ENCODE assay signal across 8 mouse cellular contexts in the genomic region with DNA sequence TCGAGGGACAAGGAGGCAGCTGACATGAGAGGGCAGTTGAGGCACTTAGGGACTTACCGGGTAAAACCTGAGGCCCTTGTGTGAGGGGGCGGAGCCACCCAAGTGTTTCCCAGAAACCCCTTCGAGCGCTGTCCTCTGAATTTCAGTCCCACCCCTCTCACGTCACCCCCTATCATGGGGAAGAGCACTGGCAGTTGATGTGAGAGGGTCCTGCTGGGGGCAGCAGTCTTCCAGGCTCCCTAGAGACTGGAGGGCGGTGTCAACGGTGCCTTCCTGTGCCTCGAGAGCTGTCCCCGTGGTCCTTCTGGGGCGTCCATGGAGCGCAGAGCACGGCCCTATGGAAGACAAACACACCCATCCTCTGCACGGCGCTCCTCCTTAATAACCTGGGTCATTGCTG. TPM values are rescaled to one million over a fixed set of nuclear protein-coding genes. Genes with fewer than 3 reads are reported as not detected.
DNase-seq lines count a peak whose midpoint lies in the region; ATAC-seq and TF ChIP-seq lines count a peak whose summit lies in the region.

No protein-coding gene starts in this region.

- ATAC-seq in liver, embryonic 15.5 days (ENCODE audit: insufficient read depth), result no peak

- under 1% methylated on average over 15 of the region's 15 CpGs for WGBS in hindbrain, embryonic 10.5 days
- under 1% methylated on average over 15 of the region's 15 CpGs for WGBS in liver, embryonic 15.5 days (ENCODE audit: insufficient replicate concordance)
- WGBS in olfactory bulb, adult 2 months, result 7% methylated on average over 15 of the region's 15 CpGs

- TF ChIP-seq CTCF in layer of hippocampus, adult 2 months (conservative IDR thresholded peaks at IDR 0.05), result no peak
- TF ChIP-seq CTCF in olfactory bulb, adult 2 months (IDR thresholded peaks at IDR 0.05; ENCODE audit: insufficient read depth, low read depth, low read length), result no peak

- peaks cover 81% of the 10 kb centered on the region for H3K4me1 ChIP-seq in hindbrain, embryonic 10.5 days (replicated peaks)
- peaks cover 43% of the 10 kb centered on the region for H3K4me1 ChIP-seq in liver, embryonic 15.5 days (replicated peaks)
- peaks cover 56% of the 10 kb centered on the region for H3K4me1 ChIP-seq in olfactory bulb, adult 2 months (ENCODE audit: control insufficient read depth, insufficient read depth, low read length)

- no peak overlapping the region for H3K9ac ChIP-seq in liver, embryonic 15.5 days

- H3K9me3 ChIP-seq in hindbrain, embryonic 10.5 days, result no peaks in the 10 kb centered on the region
- H3K9me3 ChIP-seq in liver, embryonic 15.5 days (replicated peaks), result no peaks in the 10 kb centered on the region

- H3K27ac ChIP-seq in layer of hippocampus, adult 2 months, result peak overlapping the region; percentile 15; the same call in 1 of the 2 replicates
- peak overlapping the region; percentile 94 for H3K27ac ChIP-seq in hindbrain, embryonic 10.5 days
- H3K27ac ChIP-seq in liver, embryonic 15.5 days (replicated peaks), result no peak overlapping the region
- H3K27ac ChIP-seq in olfactory bulb, adult 2 months (ENCODE audit: insufficient read depth, low read depth, low read length), result no peak overlapping the region

- peak overlapping the region; percentile 32; the same call in 1 of the 2 replicates for H3K4me3 ChIP-seq in layer of hippocampus, adult 2 months
- peak overlapping the region; percentile 51 for H3K4me3 ChIP-seq in hindbrain, embryonic 10.5 days
- peak overlapping the region; percentile 33 for H3K4me3 ChIP-seq in liver, embryonic 15.5 days (replicated peaks)
- peak overlapping the region; percentile 26 for H3K4me3 ChIP-seq in olfactory bulb, adult 2 months (ENCODE audit: insufficient read depth, low read depth, low read length)

- peaks cover 46% of the 10 kb centered on the region for H3K27me3 ChIP-seq in hindbrain, embryonic 10.5 days (ENCODE audit: insufficient read depth, poor library complexity, severe bottlenecking)
- peaks cover 80% of the 10 kb centered on the region for H3K27me3 ChIP-seq in liver, embryonic 15.5 days

- no peak for TF ChIP-seq POLR2A in olfactory bulb, adult 2 months (IDR thresholded peaks at IDR 0.05; ENCODE audit: insufficient read depth, low read depth, low read length)

- peak overlapping the region; percentile 62 for H3K4me2 ChIP-seq in liver, embryonic 15.5 days

- H3K36me3 ChIP-seq in hindbrain, embryonic 10.5 days, result no peaks in the 10 kb centered on the region
- H3K36me3 ChIP-seq in liver, embryonic 15.5 days (replicated peaks), result no peaks in the 10 kb centered on the region

- DNase-seq in layer of hippocampus, adult 2 months (ENCODE audit: low spot score in 2 of 2), result no peak
- no peak for DNase-seq in layer of hippocampus, postnatal 25 days (ENCODE audit: extremely low spot score in 1 of 2, low spot score in 1 of 2)
- peak; percentile 36 for DNase-seq in c-Kit-positive CD71-positive TER-119-positive erythroid progenitor cells, embryonic 14.5 days (ENCODE audit: low spot score)
- DNase-seq in hindbrain, embryonic 10.5 days (ENCODE audit: low spot score), result peak; percentile 74
- no peak for DNase-seq in ovary, postnatal 14 days (ENCODE audit: low spot score)
- DNase-seq in MN1 (ENCODE audit: low spot score), result no peak

RNA-seq across cellular contexts. Expression of gene Bcan, which starts 12.4 kb away (rescaled TPM):
- 100 to 1,000 TPM; 309 to 328 TPM for total RNA-seq in layer of hippocampus, adult 2 months (2021)
- total RNA-seq in layer of hippocampus, postnatal 25 days (2021), result 100 to 1,000 TPM; 329 to 388 TPM
- polyA plus RNA-seq in hindbrain, embryonic 10.5 days (2016; fragmentation: Nextera tagmentation; extraction: Ambion mirVana), result 0.91 and 0.95 TPM in 2 replicates
- 0.10 TPM in 1 of 2 replicates, not detected in the other for polyA plus RNA-seq in liver, embryonic 15.5 days (2015; fragmentation: Nextera tagmentation; extraction: Ambion mirVana)
- not detected in 2 replicates for polyA plus RNA-seq in olfactory bulb, adult 2 months (2012; ENCODE audit: insufficient read depth, insufficient read length, low replicate concordance, missing spikeins)

RNA-seq across cellular contexts. Expression of gene Nes, which starts 16.8 kb away (rescaled TPM):
- 1 to 10 TPM; 4.0 to 4.8 TPM for total RNA-seq in layer of hippocampus, adult 2 months (2021)
- total RNA-seq in layer of hippocampus, postnatal 25 days (2021), result 1 to 10 TPM; 4.6 to 5.5 TPM
- 109 and 143 TPM in 2 replicates for polyA plus RNA-seq in hindbrain, embryonic 10.5 days (2016; fragmentation: Nextera tagmentation; extraction: Ambion mirVana)
- polyA plus RNA-seq in liver, embryonic 15.5 days (2015; fragmentation: Nextera tagmentation; extraction: Ambion mirVana), result 2.2 and 2.3 TPM in 2 replicates
- not detected in 2 replicates for polyA plus RNA-seq in olfactory bulb, adult 2 months (2012; ENCODE audit: insufficient read depth, insufficient read length, low replicate concordance, missing spikeins)

RNA-seq across cellular contexts. Expression of gene Crabp2, which starts 39.2 kb away (rescaled TPM):
- total RNA-seq in layer of hippocampus, adult 2 months (2021), result 1 to 10 TPM; 1.6 to 3.7 TPM
- 1 to 10 TPM; 2.2 to 2.3 TPM for total RNA-seq in layer of hippocampus, postnatal 25 days (2021)
- polyA plus RNA-seq in hindbrain, embryonic 10.5 days (2016; fragmentation: Nextera tagmentation; extraction: Ambion mirVana), result 956 and 1,072 TPM in 2 replicates
- 0.31 and 0.75 TPM in 2 replicates for polyA plus RNA-seq in liver, embryonic 15.5 days (2015; fragmentation: Nextera tagmentation; extraction: Ambion mirVana)
- not detected in 2 replicates for polyA plus RNA-seq in olfactory bulb, adult 2 months (2012; ENCODE audit: insufficient read depth, insufficient read length, low replicate concordance, missing spikeins)

RNA-seq across cellular contexts. Expression of gene Hapln2, which starts 39.8 kb away (rescaled TPM):
- 10 to 100 TPM; 16.2 to 16.5 TPM for total RNA-seq in layer of hippocampus, adult 2 months (2021)
- 10 to 100 TPM in 1 of 2 experiments, 1 to 10 TPM in 1; 7.3 to 12.0 TPM for total RNA-seq in layer of hippocampus, postnatal 25 days (2021)
- polyA plus RNA-seq in hindbrain, embryonic 10.5 days (2016; fragmentation: Nextera tagmentation; extraction: Ambion mirVana), result 0.11 and 0.14 TPM in 2 replicates
- polyA plus RNA-seq in liver, embryonic 15.5 days (2015; fragmentation: Nextera tagmentation; extraction: Ambion mirVana), result not detected in 2 replicates
- polyA plus RNA-seq in olfactory bulb, adult 2 months (2012; ENCODE audit: insufficient read depth, insufficient read length, low replicate concordance, missing spikeins), result not detected in 2 replicates

RNA-seq across cellular contexts. Expression of gene Gpatch4, which starts 55.3 kb away (rescaled TPM):
- total RNA-seq in layer of hippocampus, adult 2 months (2021), result 10 to 100 TPM; 15.0 to 16.5 TPM
- 10 to 100 TPM; 14.9 to 15.7 TPM for total RNA-seq in layer of hippocampus, postnatal 25 days (2021)
- polyA plus RNA-seq in hindbrain, embryonic 10.5 days (2016; fragmentation: Nextera tagmentation; extraction: Ambion mirVana), result 34.2 and 49.2 TPM in 2 replicates
- polyA plus RNA-seq in liver, embryonic 15.5 days (2015; fragmentation: Nextera tagmentation; extraction: Ambion mirVana), result 14.3 and 18.1 TPM in 2 replicates
- not detected in 2 replicates for polyA plus RNA-seq in olfactory bulb, adult 2 months (2012; ENCODE audit: insufficient read depth, insufficient read length, low replicate concordance, missing spikeins)

Comparison
In these comparisons a context has a peak if more than half of its experiments do, and no peak if none do; other contexts are left out.
1. DNase-seq: peak in c-Kit-positive CD71-positive TER-119-positive erythroid progenitor cells, embryonic 14.5 days (single experiment) and hindbrain, embryonic 10.5 days (single experiment); none in layer of hippocampus, adult 2 months (0 of 2), layer of hippocampus, postnatal 25 days (0 of 2), ovary, postnatal 14 days (single experiment) and MN1 (single experiment).
2. H3K27ac ChIP-seq: peak in layer of hippocampus, adult 2 months (single experiment) and hindbrain, embryonic 10.5 days (single experiment); none in liver, embryonic 15.5 days (single experiment) and olfactory bulb, adult 2 months (single experiment).
3. RNA of gene Nes, which starts 16.8 kb away (polyA plus RNA-seq): 109 to 143 TPM in hindbrain, embryonic 10.5 days; 2.2 to 2.3 TPM in liver, embryonic 15.5 days and not detected in olfactory bulb, adult 2 months; every median in the first group is over 10 times any median in the second.
4. RNA of gene Crabp2, which starts 39.2 kb away (polyA plus RNA-seq): 956 to 1,072 TPM in hindbrain, embryonic 10.5 days; 0.31 to 0.75 TPM in liver, embryonic 15.5 days and not detected in olfactory bulb, adult 2 months; every median in the first group is over 100 times any median in the second.
5. Peak in every context shown above with its lines, with median percentiles within 50 percentile points of each other: H3K4me3 ChIP-seq.